Mouse (Mus musculus) heart, postnatal 10 days (tissue): ENCODE results near the gene Hip1. TPM values are rescaled to one million over a fixed set of nuclear protein-coding genes. Genes with fewer than 3 reads are reported as not detected.

Experiments
- DNase-seq, 2 experiments: peaks; one replicate each; pipeline ENCODE4 v3.0.0; 2021
- intact Hi-C: fragments of 180-260 bp; cut with DNase I; formaldehyde crosslinking; loops from one replicate; pipeline ENCODE4 v1.15.1; 2025
- total RNA-seq, 2 experiments: library from RNA; stranded (reverse); gene quantifications; 2 replicates each; pipeline ENCODE4 v1.2.3; 2021

The Hip1 gene
- total RNA-seq, 2 experiments from 2014 or later, result 43.3 to 51.8 TPM

GRCm38 (mm10) chr5:135535867-135536266, 9.1 kb downstream of the Hip1 start:
- intact Hi-C loops, result no loop called here
- DNase-seq, result no peak

DNA sequence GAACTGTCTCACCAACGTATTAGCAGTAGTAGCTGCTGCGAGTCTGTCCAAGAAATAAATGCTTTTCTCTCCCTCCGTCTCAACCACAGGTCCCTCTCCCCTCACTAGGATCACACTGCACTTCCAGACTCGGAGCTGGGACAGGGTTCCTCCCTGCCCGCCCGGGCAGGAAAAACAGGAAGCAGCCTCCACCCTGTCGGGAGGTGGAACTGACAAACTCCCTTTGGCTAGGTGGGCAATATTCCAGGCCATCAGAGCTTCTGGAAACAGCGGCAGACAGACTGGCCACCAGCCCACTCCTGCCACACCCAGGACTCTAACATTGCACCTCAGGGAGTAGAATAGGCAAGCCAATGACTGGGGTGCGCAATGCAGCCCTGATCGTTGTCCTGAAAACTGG, 11.5 kb downstream of the Hip1 start:
- intact Hi-C loops, result no loop called here
- DNase-seq, result peak; percentile 84 to 85

- DNase-seq, result no peak
- intact Hi-C loops, result no loop called here
Observed at GRCm38 (mm10) chr5:135531306-135531845, 13.5 kb downstream of the Hip1 start.

GRCm38 (mm10) chr5:135529964-135530363, 15.0 kb downstream of the Hip1 start:
- intact Hi-C loops, result no loop called here

GRCm38 (mm10) chr5:135529310-135529709, 15.6 kb downstream of the Hip1 start:
- intact Hi-C loops, result no loop called here
- DNase-seq, result peak in 1 of 2 experiments; percentile 11

More at GRCm38 (mm10) chr5:135529964-135530363, 15.0 kb downstream of the Hip1 start:
- no peak for DNase-seq

GRCm38 (mm10) chr5:135527986-135528385, 16.9 kb downstream of the Hip1 start:
- no peak for DNase-seq
- intact Hi-C loops, result no loop called here

GRCm38 (mm10) chr5:135524660-135525560, 20.0 kb downstream of the Hip1 start:
- intact Hi-C loops, result no loop called here
- DNase-seq, result peak; percentile 55

GRCm38 (mm10) chr5:135524087-135524486, 20.8 kb downstream of the Hip1 start:
- intact Hi-C loops, result no loop called here

GRCm38 (mm10) chr5:135522111-135522722, 22.7 kb downstream of the Hip1 start:
- peak; percentile 42 to 43 for DNase-seq

More at GRCm38 (mm10) chr5:135524087-135524486, 20.8 kb downstream of the Hip1 start:
- no peak for DNase-seq

DNA sequence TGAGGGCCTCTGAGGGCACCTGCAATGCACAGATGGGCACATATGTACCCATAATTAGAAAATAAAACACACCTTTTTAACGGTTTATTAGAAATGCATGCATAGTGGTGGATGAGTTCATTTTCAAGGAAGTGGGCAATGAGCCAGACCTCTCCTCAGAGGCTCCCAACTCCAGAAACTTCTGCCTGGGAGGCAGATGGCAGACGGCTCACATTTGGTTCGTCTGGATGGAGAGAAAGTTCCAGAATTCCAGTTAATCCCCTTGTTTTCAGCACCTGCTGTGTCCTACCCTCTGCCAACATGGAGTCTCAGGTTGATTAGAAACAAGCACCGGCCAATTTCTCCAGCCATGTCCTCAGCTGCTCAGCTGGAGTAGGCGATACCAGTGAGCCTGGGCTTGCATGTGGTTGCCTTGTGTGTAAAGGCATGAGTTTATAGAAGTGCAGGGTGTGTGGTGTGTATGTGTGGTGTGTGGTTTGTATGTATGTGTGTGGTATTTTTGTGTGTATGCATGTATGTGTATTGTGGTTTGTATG, 27.5 kb downstream of the Hip1 start:
- intact Hi-C loops, result no loop called here
- DNase-seq, result no peak

More at GRCm38 (mm10) chr5:135522111-135522722, 22.7 kb downstream of the Hip1 start:
- intact Hi-C loops, result no loop called here

DNA sequence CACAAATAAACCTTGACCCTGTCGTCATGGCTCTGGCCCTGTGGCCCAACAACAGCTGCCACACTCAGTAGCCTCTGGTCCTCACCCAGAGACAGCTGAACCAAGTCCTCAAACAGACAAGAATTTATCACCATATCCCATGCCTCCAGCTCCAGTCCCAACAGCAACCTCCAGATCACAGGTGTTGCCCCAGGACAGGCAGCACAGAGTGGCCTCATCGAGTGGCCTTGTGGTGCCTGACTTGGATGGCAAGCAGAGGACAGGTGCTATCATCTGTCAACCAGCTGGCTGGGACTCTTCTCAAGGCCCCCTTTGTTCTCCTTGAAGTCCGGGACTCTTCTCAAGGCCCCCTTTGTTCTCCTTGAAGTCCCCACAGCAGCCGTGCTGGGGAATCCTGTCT, 31.8 kb downstream of the Hip1 start:
- no peak for DNase-seq
- intact Hi-C loops, result no loop called here

GRCm38 (mm10) chr5:135511105-135511504, 33.8 kb downstream of the Hip1 start:
- intact Hi-C loops, result no loop called here
- DNase-seq, result no peak

- intact Hi-C loops, result no loop called here
- DNase-seq, result no peak
Observed at GRCm38 (mm10) chr5:135508284-135508683, 36.6 kb downstream of the Hip1 start.

DNA sequence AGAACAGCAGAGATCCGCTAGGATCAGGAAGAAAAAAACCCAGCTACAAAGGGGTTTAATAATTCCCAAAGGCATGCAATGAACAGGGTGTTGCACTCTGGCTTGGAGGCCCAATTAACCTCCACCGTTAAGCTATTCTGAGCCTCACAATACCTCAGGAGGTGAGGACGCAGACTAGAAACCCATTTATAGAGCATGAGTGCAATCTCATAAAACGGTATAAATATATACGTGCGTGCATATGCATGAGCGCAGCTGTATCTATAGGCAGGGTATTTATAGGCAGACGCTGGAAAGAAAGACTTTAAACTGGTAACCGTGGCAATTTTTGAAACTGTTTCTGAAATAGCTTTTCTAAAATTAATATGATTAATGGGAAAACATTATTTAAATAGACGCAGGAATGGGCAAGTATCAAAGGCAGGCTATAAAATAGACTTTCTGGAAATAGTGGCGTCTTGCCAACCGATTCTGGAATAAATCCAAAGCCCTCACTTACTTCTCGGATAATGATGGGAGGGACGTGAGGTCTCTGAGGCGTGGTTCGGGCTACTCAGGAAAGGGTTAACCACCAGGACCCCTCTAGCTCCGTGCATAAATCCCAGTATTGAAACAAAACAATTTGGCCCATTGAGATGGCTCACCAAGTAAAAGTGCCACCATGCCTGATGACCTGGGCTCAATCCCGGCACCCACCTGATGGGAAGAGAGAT, 37.2 kb downstream of the Hip1 start:
- DNase-seq, result no peak
- intact Hi-C loops, result no loop called here

GRCm38 (mm10) chr5:135505442-135505841, 39.5 kb downstream of the Hip1 start:
- DNase-seq, result no peak
- intact Hi-C loops, result no loop called here

DNA sequence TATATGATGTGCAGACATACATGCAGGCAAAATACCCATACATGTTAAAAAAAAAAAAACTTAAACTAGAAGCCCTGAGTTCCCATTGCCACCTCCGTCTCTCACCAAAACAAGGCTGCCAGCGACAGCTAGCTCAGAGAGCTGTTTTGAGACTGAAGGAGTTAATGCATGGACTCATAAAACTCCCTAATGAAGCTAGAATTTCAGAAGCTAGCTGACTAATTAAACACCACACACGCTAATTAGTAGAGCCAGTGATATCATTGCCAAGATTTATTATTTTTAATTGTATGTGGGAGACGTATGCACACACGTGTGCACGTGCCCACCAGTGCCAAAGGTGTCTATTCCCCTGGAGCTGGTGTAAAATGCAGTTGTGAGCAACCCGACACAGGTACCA, 42.0 kb downstream of the Hip1 start:
- intact Hi-C loops, result no loop called here
- DNase-seq, result no peak

DNA sequence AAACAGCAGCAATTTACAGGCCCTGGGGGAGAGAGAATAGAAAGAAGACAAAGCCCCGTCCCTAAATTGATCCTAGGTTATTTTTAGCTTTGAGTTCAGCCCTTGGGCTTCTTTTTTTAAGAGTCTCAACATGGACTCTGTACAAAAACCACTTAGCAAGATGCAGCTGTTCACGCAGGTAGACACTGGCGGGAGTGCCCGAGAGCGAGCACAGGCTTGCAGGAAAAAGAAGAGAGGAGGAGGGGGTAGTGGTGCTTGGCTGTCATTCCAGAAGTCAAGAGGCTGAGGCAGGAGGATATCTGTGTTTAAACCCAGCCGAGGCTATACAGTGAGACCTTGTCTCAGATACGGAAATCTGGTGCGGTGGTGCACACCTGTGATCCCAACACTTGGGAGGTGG, 42.9 kb downstream of the Hip1 start:
- no peak for DNase-seq
- intact Hi-C loops, result no loop called here

DNA sequence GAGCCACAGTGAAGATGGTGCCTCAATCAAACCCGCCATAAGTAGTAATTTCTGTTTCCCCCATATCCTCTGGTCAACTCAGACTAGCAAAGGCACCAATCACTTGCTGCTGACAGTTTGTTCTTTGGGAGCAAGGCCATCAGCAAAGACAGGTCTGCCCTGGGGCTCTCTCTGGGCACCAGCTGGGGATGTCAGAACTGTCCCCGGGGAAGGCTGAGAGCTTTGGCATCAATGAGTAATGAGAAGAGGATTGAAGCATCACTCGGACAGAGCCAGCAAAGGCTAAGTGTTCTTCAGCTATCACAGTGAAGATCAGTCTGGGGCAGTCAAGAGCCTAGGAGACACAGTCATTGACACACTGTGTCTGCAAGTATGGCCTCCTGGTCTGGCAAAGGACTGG, 46.0 kb downstream of the Hip1 start:
- DNase-seq, result no peak
- intact Hi-C loops, result no loop called here

DNA sequence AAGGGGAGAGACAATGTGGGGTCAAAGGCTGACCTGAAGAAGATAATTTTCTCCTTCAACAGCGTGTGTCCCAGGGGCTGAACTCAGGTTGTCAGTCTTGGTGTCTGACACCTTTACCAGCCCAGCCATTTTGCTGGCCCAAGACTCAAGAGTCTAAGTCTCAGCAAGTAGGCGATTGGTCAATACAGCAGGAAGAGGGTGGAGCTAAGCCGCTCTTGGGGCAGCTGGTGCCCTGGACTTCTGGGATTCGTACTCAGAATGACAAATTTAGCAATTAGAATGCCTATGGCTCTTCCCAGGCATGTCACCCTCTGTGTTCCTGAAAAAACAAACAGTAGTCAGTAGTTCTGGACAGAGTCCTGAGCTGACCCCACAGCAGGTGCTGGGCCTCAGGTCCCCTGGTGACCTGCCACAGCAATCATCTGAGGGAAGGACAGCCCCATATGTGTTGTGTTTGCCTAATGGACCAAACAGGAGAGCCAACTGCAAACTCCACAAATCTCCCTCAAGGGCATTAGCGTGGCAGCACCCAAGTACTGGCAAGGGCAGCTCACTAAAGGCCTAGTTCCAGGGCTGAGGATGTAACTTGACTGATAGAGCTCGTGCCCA, 47.5 kb downstream of the Hip1 start:
- intact Hi-C loops, result no loop called here
- no peak for DNase-seq

DNA sequence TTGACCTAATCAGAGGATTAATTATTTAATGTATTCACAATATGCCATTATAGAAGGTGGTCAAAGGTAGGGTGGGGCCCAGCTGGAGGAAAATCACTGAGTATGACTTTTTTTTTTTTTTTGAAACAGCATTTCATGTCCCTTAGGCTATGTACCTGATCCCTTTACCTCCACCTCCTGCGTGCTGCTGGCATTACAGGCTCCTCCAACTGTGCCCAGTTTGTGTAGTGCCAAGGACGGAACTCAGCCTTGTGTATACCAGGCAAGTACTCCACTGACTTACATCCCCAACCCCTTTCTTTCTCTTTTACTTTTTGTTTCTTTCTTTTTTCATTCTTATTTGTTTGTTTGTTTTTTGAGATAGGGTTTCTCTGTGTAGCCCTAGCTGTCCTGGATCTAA, 48.4 kb downstream of the Hip1 start:
- intact Hi-C loops, result no loop called here
- DNase-seq, result no peak
